Mouse (Mus musculus) kidney, postnatal 0 days (tissue): ENCODE measurements at regions not wholly inside any gene's neighbourhood (a gene's known extent, or its start where the extent isn't known, plus 50 kb on each side); places are given as distances from the start of the nearest gene placed in this dataset.
A peak's percentile ranks its signal among the peaks of the same experiment; 100 is the strongest.

Source experiments
- ATAC-seq: fragments of 200-750 bp; cut with Nextera tagmentation; replicated peaks from 2 replicates; pipeline ENCODE4 v1.8.0; 2017; ENCODE audit warnings: low read depth, moderate number of reproducible peaks, moderate TSS enrichment, moderate library complexity; ENCODE audit not compliant: low FRiP score
- DNase-seq: peaks from one replicate; pipeline ENCODE4 v3.0.0-alpha.2; 2016; ENCODE audit warnings: low spot score
- H3K27ac ChIP-seq: fragments of 300-500 bp; sonication (generic); 2 replicates; pipeline ENCODE4 v1.5.1; 2014; ENCODE audit warnings: mild to moderate bottlenecking
- H3K27me3 ChIP-seq: fragments of 300-500 bp; sonication (generic); 2 replicates; pipeline ENCODE4 v1.6.1; 2014; ENCODE audit warnings: low read length, mixed read lengths; ENCODE audit not compliant: insufficient read depth
- H3K36me3 ChIP-seq: fragments of 300-500 bp; sonication (generic); 2 replicates; pipeline ENCODE4 v1.6.1; 2014; ENCODE audit warnings: low read length, mixed read lengths; ENCODE audit not compliant: insufficient read depth
- H3K4me1 ChIP-seq: fragments of 300-500 bp; sonication (generic); replicated peaks from 2 replicates; pipeline ENCODE4 v1.6.1; 2014; ENCODE audit warnings: antibody characterized with exemption, low read length, mixed read lengths; ENCODE audit not compliant: insufficient read depth
- H3K4me2 ChIP-seq: fragments of 300-500 bp; sonication (generic); 2 replicates; pipeline ENCODE4 v1.6.1; 2014; ENCODE audit warnings: mild to moderate bottlenecking, low read length, moderate library complexity, mixed read lengths
- H3K4me3 ChIP-seq: fragments of 300-500 bp; sonication (generic); replicated peaks from 2 replicates; pipeline ENCODE4 v1.5.1; 2014; ENCODE audit warnings: low read depth, low read length
- H3K9ac ChIP-seq: fragments of 300-500 bp; sonication (generic); 2 replicates; pipeline ENCODE4 v1.6.1; 2014; ENCODE audit warnings: low read depth, low read length
- H3K9me3 ChIP-seq: fragments of 300-500 bp; sonication (generic); replicated peaks from 2 replicates; pipeline ENCODE4 v1.6.1; 2016; ENCODE audit warnings: low read length, inconsistent platforms, mixed read lengths
- CTCF ChIP-seq: IDR thresholded peaks from 2 replicates; pipeline ENCODE4 v1.5.1; 2016; ENCODE audit warnings: antibody characterized with exemption, low read depth, mild to moderate bottlenecking, moderate library complexity
- WGBS: fragments of 180-500 bp; shearing (Covaris S2); extraction: QIAGEN DNeasy Blood & Tissue Kit; methylation state at CpG from one replicate; pipeline ENCODE4 v1.1.7; 2014; 5-methylcytosine and 5-hydroxymethylcytosine counted together

GRCm38 (mm10) chr9:84259751-84260150, 334.8 kb downstream of the Bckdhb start:
- no peak overlapping the region for H3K4me2 ChIP-seq
- TF ChIP-seq CTCF: no peak
- ATAC-seq: no peak
- H3K36me3 ChIP-seq: no peaks in the 10 kb centered on the region
- no peak for DNase-seq
- H3K9ac ChIP-seq: no peak overlapping the region
- H3K4me1 ChIP-seq: no peaks in the 10 kb centered on the region
- H3K9me3 ChIP-seq: no peaks in the 10 kb centered on the region
- no peak overlapping the region for H3K4me3 ChIP-seq
- no peaks in the 10 kb centered on the region for H3K27me3 ChIP-seq
- no peak overlapping the region for H3K27ac ChIP-seq

GRCm38 (mm10) chr9:84262151-84262550, 337.2 kb downstream of the Bckdhb start:
- DNase-seq (peak; percentile 74), ATAC-seq (peak; percentile 71; the same call in 1 of the 2 replicates)
- no peak for TF ChIP-seq CTCF
- no peak overlapping the region for H3K4me3 ChIP-seq
- H3K27me3 ChIP-seq: no peaks in the 10 kb centered on the region
- no peaks in the 10 kb centered on the region for H3K9me3 ChIP-seq
- H3K27ac ChIP-seq: no peak overlapping the region
- 35% methylated on average over 5 of the region's 5 CpGs for WGBS
- no peak overlapping the region for H3K9ac ChIP-seq
- no peaks in the 10 kb centered on the region for H3K36me3 ChIP-seq
- H3K4me1 ChIP-seq: no peaks in the 10 kb centered on the region
- no peak overlapping the region for H3K4me2 ChIP-seq

- H3K27me3 ChIP-seq: no peaks in the 10 kb centered on the region
- no peak overlapping the region for H3K4me3 ChIP-seq
- no peak overlapping the region for H3K9ac ChIP-seq
- DNase-seq: no peak
- H3K27ac ChIP-seq: no peak overlapping the region
- H3K4me2 ChIP-seq: no peak overlapping the region
- no peaks in the 10 kb centered on the region for H3K9me3 ChIP-seq
- TF ChIP-seq CTCF: no peak
- ATAC-seq: no peak
- H3K4me1 ChIP-seq: no peaks in the 10 kb centered on the region
- WGBS: 65% methylated on average over 7 of the region's 7 CpGs
- H3K36me3 ChIP-seq: no peaks in the 10 kb centered on the region
These were observed 342.0 kb downstream of the Bckdhb start for GRCm38 (mm10) chr9:84266974-84267373.

GRCm38 (mm10) chr9:84274608-84275007, 349.7 kb downstream of the Bckdhb start:
- H3K27me3 ChIP-seq: no peaks in the 10 kb centered on the region
- no peak overlapping the region for H3K4me3 ChIP-seq
- no peak overlapping the region for H3K9ac ChIP-seq
- no peak for TF ChIP-seq CTCF
- H3K36me3 ChIP-seq: no peaks in the 10 kb centered on the region
- no peaks in the 10 kb centered on the region for H3K9me3 ChIP-seq
- WGBS: 49% methylated on average over 3 of the region's 3 CpGs
- no peak overlapping the region for H3K4me2 ChIP-seq
- DNase-seq (no peak), ATAC-seq (no peak)
- H3K4me1 ChIP-seq: no peaks in the 10 kb centered on the region
- no peak overlapping the region for H3K27ac ChIP-seq

- 86% methylated on average over 4 of the region's 4 CpGs for WGBS
- Histone ChIP-seq H3K9ac (no peak overlapping the region), H3K36me3 (no peaks in the 10 kb centered on the region), H3K4me2 (no peak overlapping the region), H3K4me3 (no peak overlapping the region), H3K4me1 (no peaks in the 10 kb centered on the region), H3K27me3 (no peaks in the 10 kb centered on the region), H3K9me3 (no peaks in the 10 kb centered on the region), H3K27ac (no peak overlapping the region)
- no peak for DNase-seq
- TF ChIP-seq CTCF: no peak
- no peak for ATAC-seq
These were observed 353.4 kb downstream of the Bckdhb start for GRCm38 (mm10) chr9:84278295-84278694.

GRCm38 (mm10) chr9:84278731-84279130, 353.8 kb downstream of the Bckdhb start:
- Histone ChIP-seq H3K4me2 (no peak overlapping the region), H3K4me3 (no peak overlapping the region), H3K36me3 (no peaks in the 10 kb centered on the region), H3K27ac (no peak overlapping the region), H3K9ac (no peak overlapping the region), H3K27me3 (no peaks in the 10 kb centered on the region), H3K9me3 (no peaks in the 10 kb centered on the region), H3K4me1 (no peaks in the 10 kb centered on the region)
- WGBS: 49% methylated on average over 1 of the region's 1 CpGs
- DNase-seq: no peak
- no peak for ATAC-seq
- TF ChIP-seq CTCF: no peak

GRCm38 (mm10) chr9:84280898-84281297, 356.0 kb downstream of the Bckdhb start:
- H3K27ac ChIP-seq: no peak overlapping the region
- no peak overlapping the region for H3K9ac ChIP-seq
- DNase-seq (no peak), ATAC-seq (no peak)
- no peaks in the 10 kb centered on the region for H3K27me3 ChIP-seq
- no peaks in the 10 kb centered on the region for H3K4me1 ChIP-seq
- TF ChIP-seq CTCF: no peak
- no peak overlapping the region for H3K4me2 ChIP-seq
- no peaks in the 10 kb centered on the region for H3K9me3 ChIP-seq
- no peak overlapping the region for H3K4me3 ChIP-seq
- no peaks in the 10 kb centered on the region for H3K36me3 ChIP-seq
- WGBS: 96% methylated on average over 4 of the region's 4 CpGs
